Mouse (Mus musculus) cerebellum, adult 2 months (tissue): ENCODE results near the gene G430095P16Rik. TPM values are rescaled to one million over a fixed set of nuclear protein-coding genes. Genes with fewer than 3 reads are reported as not detected.

Experiments used
- DNase-seq, 2 experiments: peaks; one replicate each; pipeline ENCODE4 v3.0.0; 2021
- H3K27ac ChIP-seq: fragments of 200-500 bp; 2 replicates; pipeline ENCODE4 v1.5.1; 2012; ENCODE audit warnings: low read length, control low read depth, inconsistent platforms; ENCODE audit not compliant: insufficient read depth
- H3K27me3 ChIP-seq: fragments of 200-500 bp; 2 replicates; pipeline ENCODE4 v1.6.1; 2012; ENCODE audit warnings: inconsistent platforms, mild to moderate bottlenecking, low read length, moderate library complexity; ENCODE audit not compliant: control insufficient read depth, insufficient read depth
- H3K4me1 ChIP-seq: fragments of 200-500 bp; 2 replicates; pipeline ENCODE4 v1.6.1; 2011; ENCODE audit warnings: low read length; ENCODE audit not compliant: control insufficient read depth, insufficient read depth
- H3K4me3 ChIP-seq: fragments of 200-500 bp; replicated peaks from 2 replicates; pipeline ENCODE3; 2011; ENCODE audit warnings: mild to moderate bottlenecking, low read depth, low read length, control low read depth; ENCODE audit not compliant: insufficient read depth
- CTCF ChIP-seq: fragments of 200-500 bp; IDR thresholded peaks from 2 replicates; pipeline ENCODE4 v1.5.1; 2011; ENCODE audit warnings: low read depth, mild to moderate bottlenecking, control low read depth, low read length, moderate library complexity, borderline replicate concordance; ENCODE audit not compliant: insufficient read depth
- POLR2A ChIP-seq: fragments of 200-500 bp; IDR thresholded peaks from 2 replicates; pipeline ENCODE4 v1.6.1; 2011; ENCODE audit warnings: low read length, control low read depth, borderline replicate concordance; ENCODE audit not compliant: insufficient read depth
- WGBS: fragments of 180-500 bp; shearing (Covaris S2); methylation state at CpG from one replicate; pipeline ENCODE4 v1.1.7; 2018; 5-methylcytosine and 5-hydroxymethylcytosine counted together
- polyA plus RNA-seq: library from polyadenylated mRNA; depleted of rRNA; stranded (reverse); fragments of >200 nt; gene quantifications from 2 replicates; pipeline ENCODE4 v1.2.3, GENCODE M21; 2012

G430095P16Rik gene
- polyA plus RNA-seq, 1 experiment: 0.33 TPM

GRCm38 (mm10) chr8:84718959-84719690, 3.7 kb upstream of the G430095P16Rik start:
- Histone ChIP-seq H3K4me1 (peaks cover 59% of the 10 kb centered on the region), H3K27ac (peak overlapping the region; percentile 18; the same call in 1 of the 2 replicates), H3K27me3 (no peaks in the 10 kb centered on the region), H3K4me3 (no peak overlapping the region)
- WGBS: 34% methylated on average over 5 of the region's 5 CpGs
- peak; percentile 56 to 64 for DNase-seq
- no peak for TF ChIP-seq CTCF
- TF ChIP-seq POLR2A: no peak

- Histone ChIP-seq H3K27ac (peak overlapping the region; percentile 88), H3K4me3 (no peak overlapping the region), H3K27me3 (no peaks in the 10 kb centered on the region), H3K4me1 (peaks cover 68% of the 10 kb centered on the region)
- WGBS: 28% methylated on average over 6 of the region's 6 CpGs
- no peak for DNase-seq
- TF ChIP-seq CTCF: no peak
- TF ChIP-seq POLR2A: no peak
Observed at GRCm38 (mm10) chr8:84722530-84722849, 317 bp upstream of the G430095P16Rik start.

GRCm38 (mm10) chr8:84723571-84723900, 729 bp downstream of the G430095P16Rik start:
- peak in 1 of 2 experiments; percentile 60 for DNase-seq
- H3K27me3 ChIP-seq: no peaks in the 10 kb centered on the region
- TF ChIP-seq CTCF (no peak), POLR2A (no peak)
- 17% methylated on average over 7 of the region's 7 CpGs for WGBS
- H3K27ac ChIP-seq: peak overlapping the region; percentile 88
- peaks cover 67% of the 10 kb centered on the region for H3K4me1 ChIP-seq
- no peak overlapping the region for H3K4me3 ChIP-seq

DNA sequence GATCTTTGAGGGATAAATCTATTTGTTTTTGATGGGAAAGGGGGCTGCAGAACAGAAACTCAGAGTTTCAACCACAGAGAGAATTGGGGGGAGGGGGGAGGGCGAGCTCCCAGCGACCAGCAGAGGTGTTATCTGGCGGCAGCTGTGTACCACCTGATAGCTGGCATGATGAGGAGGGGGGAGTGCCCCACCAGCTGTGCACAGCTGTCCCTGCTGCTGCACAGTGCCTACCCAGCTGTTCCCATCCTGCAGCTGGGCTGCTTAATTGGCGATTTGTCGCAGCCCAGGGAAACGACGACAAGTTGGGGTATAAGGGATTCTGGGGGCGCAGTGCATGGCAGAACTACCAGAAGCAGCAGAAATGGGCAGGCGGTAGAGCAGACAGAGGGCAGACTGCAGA, 1.9 kb downstream of the G430095P16Rik start:
- Histone ChIP-seq H3K27ac (no peak overlapping the region), H3K4me3 (no peak overlapping the region), H3K4me1 (peaks cover 65% of the 10 kb centered on the region), H3K27me3 (no peaks in the 10 kb centered on the region)
- TF ChIP-seq POLR2A (no peak), CTCF (no peak)
- WGBS: 50% methylated on average over 9 of the region's 9 CpGs
- no peak for DNase-seq

DNA sequence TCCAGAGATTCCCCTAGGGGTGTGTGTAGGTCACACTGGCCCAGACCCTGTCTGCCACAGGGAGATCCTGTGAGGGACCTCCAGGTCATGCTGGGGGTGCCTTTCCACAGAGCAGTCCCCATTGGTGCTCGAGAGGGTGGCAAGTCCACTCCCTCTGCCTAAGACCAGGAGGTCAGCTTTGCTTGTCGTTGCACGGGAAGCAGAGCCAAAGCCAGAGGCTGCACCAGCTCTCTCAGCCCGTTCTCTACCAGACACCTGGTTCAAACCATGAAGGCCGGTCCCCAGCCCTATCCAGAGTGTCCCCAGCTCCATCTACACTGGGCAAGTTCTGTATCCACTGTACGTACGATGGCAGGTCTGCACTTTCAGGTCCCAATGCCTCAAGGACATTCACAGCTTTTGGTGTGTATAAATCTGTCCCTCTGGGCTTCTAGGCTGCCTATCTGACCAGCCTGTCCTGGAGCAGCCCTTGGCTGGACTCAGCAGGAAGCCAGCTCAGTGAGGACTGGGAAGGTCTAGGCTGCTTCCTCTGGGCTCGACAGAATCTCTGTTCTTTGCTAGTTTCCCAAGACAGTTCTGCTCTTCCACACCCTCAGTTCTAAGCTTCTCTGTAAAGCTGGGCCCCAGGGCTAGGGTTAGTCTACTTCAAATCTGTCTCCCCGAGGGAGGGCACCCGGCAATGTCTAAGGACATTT, 2.6 kb downstream of the G430095P16Rik start:
- Histone ChIP-seq H3K4me3 (no peak overlapping the region), H3K27me3 (no peaks in the 10 kb centered on the region), H3K4me1 (peaks cover 64% of the 10 kb centered on the region), H3K27ac (peak overlapping the region; percentile 79)
- TF ChIP-seq CTCF: no peak
- no peak for TF ChIP-seq POLR2A
- 31% methylated on average over 10 of the region's 10 CpGs for WGBS
- no peak for DNase-seq

DNA sequence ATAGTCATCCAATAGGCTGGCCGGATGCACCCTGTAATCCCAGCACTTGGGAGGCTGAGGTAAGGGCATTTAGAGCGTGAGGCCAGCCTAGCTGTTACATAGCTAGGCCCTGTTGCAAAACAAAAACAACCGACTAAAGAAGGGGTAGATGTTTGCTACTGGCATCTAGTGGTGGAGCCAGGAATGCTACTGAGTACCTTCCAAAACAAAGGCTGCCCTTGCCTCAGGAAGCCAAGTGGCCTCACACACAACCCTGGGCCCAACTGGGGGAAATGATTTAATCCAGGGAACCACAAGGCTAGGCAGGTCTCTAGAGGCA, 3.1 kb downstream of the G430095P16Rik start:
- peaks cover 66% of the 10 kb centered on the region for H3K4me1 ChIP-seq
- DNase-seq: peak; percentile 62
- no peak overlapping the region for H3K4me3 ChIP-seq
- TF ChIP-seq CTCF (peak; percentile 47; the same call in 1 of the 2 replicates), POLR2A (no peak)
- 5% methylated on average over 3 of the region's 3 CpGs for WGBS
- no peaks in the 10 kb centered on the region for H3K27me3 ChIP-seq
- H3K27ac ChIP-seq: peak overlapping the region; percentile 79

GRCm38 (mm10) chr8:84728474-84728873, 5.7 kb downstream of the G430095P16Rik start:
- TF ChIP-seq POLR2A: no peak
- TF ChIP-seq CTCF: no peak
- H3K27me3 ChIP-seq: no peaks in the 10 kb centered on the region
- H3K4me3 ChIP-seq: no peak overlapping the region
- peaks cover 72% of the 10 kb centered on the region for H3K4me1 ChIP-seq
- WGBS: 17% methylated on average over 3 of the region's 3 CpGs
- peak overlapping the region; percentile 45; the same call in 1 of the 2 replicates for H3K27ac ChIP-seq
- no peak for DNase-seq

- DNase-seq: peak; percentile 77 to 79
- H3K4me3 ChIP-seq: peak overlapping the region; percentile 15
- TF ChIP-seq CTCF (no peak), POLR2A (no peak)
- 9% methylated on average over 16 of the region's 16 CpGs for WGBS
- H3K4me1 ChIP-seq: peaks cover 76% of the 10 kb centered on the region
- H3K27me3 ChIP-seq: no peaks in the 10 kb centered on the region
- H3K27ac ChIP-seq: peak overlapping the region; percentile 89
Observed at GRCm38 (mm10) chr8:84729921-84730362, 7.1 kb downstream of the G430095P16Rik start.
